Mouse (Mus musculus): ENCODE results near the gene Vav2. TPM values are rescaled to one million over a fixed set of nuclear protein-coding genes. Genes with fewer than 3 reads are reported as not detected.

Vav2 gene
- polyA plus RNA-seq, 1 experiment, result 4.5 TPM

DNA sequence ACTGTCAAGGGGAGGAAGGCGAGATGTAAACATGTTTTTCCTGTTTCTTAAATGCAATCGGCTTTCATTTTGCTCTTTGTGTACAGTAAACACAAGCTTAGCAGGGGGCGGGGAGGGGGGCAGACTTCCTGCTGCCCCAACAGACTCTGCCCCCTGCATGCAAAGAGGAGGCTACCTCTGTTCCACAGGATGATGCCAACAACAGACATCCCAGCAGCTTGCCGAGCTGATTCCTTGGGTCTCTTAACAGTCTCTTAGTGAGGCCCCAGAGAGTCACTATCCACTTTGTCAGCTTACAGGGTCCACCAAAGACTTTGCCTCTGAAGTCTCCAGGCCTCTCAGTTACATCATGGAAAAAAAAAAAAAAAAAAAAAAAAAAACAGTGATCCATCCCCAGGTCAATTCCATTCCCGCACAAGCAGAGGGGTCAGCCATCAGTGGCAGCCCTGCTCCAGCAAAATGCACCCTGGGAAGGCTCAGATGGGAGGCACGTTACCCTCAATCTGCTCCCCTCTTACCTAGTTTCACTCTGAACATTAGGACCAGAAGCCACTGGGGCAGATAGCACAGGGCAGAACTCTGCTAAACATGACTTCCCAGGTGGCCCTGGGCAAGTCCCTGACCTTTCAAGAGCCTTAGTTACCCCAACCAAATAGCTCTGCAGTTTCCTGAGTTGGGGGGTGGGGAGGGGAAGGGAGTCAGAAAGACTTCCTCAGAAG lies 22.3 kb downstream of the Vav2 start:
- TF ChIP-seq GATA1 (IDR thresholded peaks at IDR 0.05; ENCODE audit: low read length), result no peak

DNA sequence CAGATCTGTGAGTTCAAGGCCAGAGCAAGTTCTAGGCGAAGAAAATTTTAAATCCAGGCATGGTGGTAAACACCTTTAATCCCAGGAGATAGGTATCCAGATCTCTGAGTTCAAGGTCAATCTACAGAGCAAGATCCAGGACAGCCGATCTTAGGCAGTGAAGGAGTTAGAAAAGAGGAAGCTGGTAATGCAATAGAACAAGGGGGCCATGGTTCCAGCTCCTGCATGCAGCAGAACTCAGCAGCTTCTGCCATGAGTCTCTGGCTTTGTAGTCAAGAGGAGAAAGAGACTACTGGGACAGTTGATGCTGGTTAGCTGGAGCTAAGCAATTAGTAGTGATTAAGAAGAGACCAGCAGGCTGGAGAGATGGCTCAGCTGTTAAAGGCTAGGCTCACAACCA lies 25.3 kb downstream of the Vav2 start:
- TF ChIP-seq GATA1 (IDR thresholded peaks at IDR 0.05; ENCODE audit: low read length), result no peak

DNA sequence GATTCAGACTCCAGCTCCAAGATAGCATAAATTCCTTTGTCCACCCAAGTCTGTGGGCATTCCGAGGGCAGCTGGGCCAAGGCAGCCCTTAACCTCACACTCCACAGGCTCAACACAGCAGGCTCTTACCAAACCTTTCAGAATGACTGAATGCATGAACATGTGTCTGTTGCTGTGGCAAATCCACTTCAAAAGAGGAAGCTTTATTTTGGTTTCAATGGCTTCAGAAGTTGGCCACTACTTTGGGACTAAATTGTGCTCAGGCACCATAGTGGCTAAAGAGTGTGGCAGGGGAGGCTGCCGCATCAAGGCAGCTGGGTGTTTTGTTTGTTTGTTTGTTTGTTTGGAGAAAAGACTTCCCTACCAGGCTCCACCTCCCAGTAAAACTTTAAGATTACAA lies 26.8 kb downstream of the Vav2 start:
- no peak for TF ChIP-seq GATA1 (IDR thresholded peaks at IDR 0.05; ENCODE audit: low read length)

GRCm38 (mm10) chr2:27396656-27397440 lies 30.0 kb downstream of the Vav2 start:
- TF ChIP-seq GATA1 (IDR thresholded peaks at IDR 0.05; ENCODE audit: low read length), result no peak

GRCm38 (mm10) chr2:27394158-27394832 lies 32.5 kb downstream of the Vav2 start:
- TF ChIP-seq GATA1 (IDR thresholded peaks at IDR 0.05; ENCODE audit: low read length), result no peak

DNA sequence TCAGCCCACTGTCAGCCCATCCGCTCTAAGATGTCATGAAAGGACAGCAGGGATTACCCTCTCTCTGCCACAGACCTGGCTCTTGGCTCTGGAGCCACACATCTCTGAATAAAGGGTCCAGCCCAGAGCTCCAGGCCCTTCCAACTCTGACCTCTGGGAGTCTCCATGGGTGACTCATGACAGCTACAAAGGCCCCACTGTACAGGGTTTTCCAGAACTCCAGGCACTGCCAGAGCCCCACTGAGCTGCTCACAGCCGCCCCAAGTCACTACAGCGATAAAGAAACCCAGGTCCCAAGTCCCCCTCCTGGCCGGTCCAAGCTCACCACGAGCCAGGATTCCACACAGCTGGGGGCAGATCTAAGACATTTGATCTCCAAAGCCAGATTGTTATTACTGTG lies 34.6 kb downstream of the Vav2 start:
- TF ChIP-seq GATA1 (IDR thresholded peaks at IDR 0.05; ENCODE audit: low read length), result no peak

GRCm38 (mm10) chr2:27390775-27391174 lies 36.1 kb downstream of the Vav2 start:
- TF ChIP-seq GATA1 (IDR thresholded peaks at IDR 0.05; ENCODE audit: low read length), result no peak

DNA sequence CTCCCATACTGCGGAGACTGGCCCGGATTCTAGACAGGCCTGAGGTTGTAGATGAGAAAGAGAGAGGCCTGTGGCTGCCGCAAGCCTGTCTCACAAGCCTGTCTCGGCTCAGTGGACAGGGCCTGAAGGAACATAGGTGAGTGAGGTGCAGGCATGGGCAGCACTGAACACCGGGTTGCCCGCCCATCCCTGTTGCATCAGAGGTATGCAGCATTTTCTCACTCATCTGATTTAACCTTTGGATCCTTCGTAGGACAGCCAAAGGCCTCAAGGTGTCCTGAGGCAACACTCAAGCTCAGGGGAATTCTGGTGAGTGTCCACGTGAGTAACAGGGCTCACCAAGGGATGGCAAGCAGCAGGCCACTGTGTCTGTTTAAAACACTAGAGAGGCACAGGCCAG lies 36.5 kb downstream of the Vav2 start:
- TF ChIP-seq GATA1 (IDR thresholded peaks at IDR 0.05; ENCODE audit: low read length), result no peak

GRCm38 (mm10) chr2:27389272-27390162 lies 37.3 kb downstream of the Vav2 start:
- TF ChIP-seq GATA1 (IDR thresholded peaks at IDR 0.05; ENCODE audit: low read length), result no peak

DNA sequence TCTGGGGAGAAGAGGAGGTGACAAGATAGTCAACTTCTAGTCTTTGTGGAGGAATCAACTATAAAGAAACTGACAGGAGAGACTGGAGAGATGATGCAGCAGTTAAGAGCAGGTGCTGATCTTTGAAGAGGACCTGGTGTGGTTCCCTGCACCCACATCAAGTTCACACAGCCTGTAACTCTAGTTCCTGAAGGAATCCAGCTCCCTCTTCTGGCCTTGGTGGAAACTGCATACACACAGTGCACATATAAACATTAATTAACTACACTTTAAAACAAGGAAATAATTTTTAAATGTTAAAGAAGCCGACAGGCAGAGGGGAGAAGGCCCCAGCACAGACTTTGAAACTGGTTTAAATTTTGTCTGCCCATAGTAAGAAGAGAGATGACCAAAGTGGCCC lies 39.6 kb downstream of the Vav2 start:
- no peak for TF ChIP-seq GATA1 (IDR thresholded peaks at IDR 0.05; ENCODE audit: low read length)

DNA sequence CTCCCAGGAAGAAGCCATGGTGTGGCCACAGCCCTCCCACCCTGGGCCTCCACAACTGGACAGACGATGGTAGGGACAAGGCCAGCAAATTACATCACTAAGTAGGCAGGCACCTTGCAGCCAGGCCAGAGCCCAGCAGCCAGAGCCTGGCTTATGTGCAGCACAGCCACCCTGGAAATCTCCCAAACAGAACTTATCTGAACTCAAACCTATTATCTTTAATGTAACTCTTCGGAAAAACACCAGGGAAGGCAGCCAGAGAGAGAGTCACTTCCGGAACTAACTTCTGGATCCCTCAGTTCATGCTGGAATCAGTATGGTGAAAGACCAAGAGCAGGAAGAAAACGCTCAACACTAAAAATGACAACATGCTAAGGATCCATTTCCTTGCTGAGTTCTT lies 45.1 kb downstream of the Vav2 start:
- TF ChIP-seq GATA1 (IDR thresholded peaks at IDR 0.05; ENCODE audit: low read length), result no peak

- TF ChIP-seq GATA1 (IDR thresholded peaks at IDR 0.05; ENCODE audit: low read length), result no peak
Measured at GRCm38 (mm10) chr2:27381254-27381653, 45.6 kb downstream of the Vav2 start.

DNA sequence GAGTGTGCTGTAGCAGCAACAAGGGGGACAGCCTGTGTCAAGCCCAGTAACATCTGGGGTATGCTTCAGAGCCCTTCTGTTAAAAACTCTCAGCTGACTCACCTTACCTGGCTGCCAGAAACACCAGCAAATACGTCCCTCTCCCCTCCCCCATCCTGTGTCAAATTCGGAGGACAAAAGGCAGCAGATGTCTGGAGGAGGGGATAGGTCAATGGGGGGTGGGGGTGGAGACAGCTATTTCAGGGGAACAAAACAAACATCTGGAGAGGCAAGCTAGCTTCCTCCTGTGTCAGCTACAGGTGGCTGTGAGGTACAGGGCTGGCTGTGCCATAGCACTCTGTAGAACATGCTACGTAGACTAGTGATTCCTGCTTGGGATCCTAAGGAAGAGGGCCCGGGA lies 49.0 kb downstream of the Vav2 start:
- no peak for TF ChIP-seq GATA1 (IDR thresholded peaks at IDR 0.05; ENCODE audit: low read length)

GRCm38 (mm10) chr2:27377164-27377563 lies 49.7 kb downstream of the Vav2 start:
- TF ChIP-seq GATA1 (IDR thresholded peaks at IDR 0.05; ENCODE audit: low read length), result no peak

GRCm38 (mm10) chr2:27375141-27375540 lies 51.7 kb downstream of the Vav2 start:
- no peak for TF ChIP-seq GATA1 (IDR thresholded peaks at IDR 0.05; ENCODE audit: low read length)
